Mouse (Mus musculus): ENCODE results near the gene Stradb. TPM values are rescaled to one million over a fixed set of nuclear protein-coding genes. Genes with fewer than 3 reads are reported as not detected.
A peak's percentile ranks its signal among the peaks of the same experiment; 100 is the strongest.

The Stradb gene
- total RNA-seq, 2 experiments from 2014 or later, result 130 to 145 TPM

DNA sequence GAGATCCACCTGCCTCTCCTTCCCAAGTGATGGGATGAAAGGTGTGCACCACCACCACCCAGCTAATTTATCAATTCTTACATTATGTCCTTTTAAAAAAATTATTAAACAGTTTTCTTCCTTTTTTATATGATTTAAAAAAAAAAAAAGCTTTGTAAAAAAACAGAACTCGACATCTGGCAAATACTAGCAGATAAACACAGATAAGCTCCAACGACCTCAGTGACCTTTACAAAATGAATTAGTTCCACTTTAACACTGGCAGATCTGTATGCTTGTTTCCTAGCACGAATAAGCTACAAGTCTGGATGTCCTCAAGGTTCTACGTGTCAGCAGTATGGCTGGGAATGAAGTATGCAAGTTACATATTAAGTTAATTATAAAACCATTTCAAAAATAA, 5.8 kb upstream of the Stradb start:
- H3K27ac ChIP-seq, result no peak overlapping the region
- no peak for DNase-seq
- no peak overlapping the region for H3K4me3 ChIP-seq
- no peak for TF ChIP-seq CTCF (IDR thresholded peaks at IDR 0.05)
- intact Hi-C loops (cut with DNase I), result no loop called here

DNA sequence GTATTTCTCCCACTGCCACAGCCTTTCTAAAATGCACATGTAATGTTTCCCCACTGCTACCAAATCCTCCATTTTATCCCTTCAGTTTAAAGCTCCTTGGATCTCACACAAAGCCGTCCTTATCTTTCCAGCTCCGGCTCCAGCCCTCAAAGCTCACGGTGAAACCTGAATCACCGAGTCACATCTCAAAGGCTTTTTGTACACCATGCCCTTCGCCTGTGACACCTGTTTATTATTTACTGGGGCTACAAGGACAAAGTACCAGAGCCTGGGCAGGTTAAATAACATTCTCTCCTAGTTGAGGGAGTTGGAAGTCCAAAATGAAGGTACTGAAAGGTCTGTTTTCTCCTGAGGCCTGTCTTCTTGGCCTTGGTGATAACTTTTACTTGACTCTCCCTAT, 3.3 kb upstream of the Stradb start:
- DNase-seq, result no peak
- H3K4me3 ChIP-seq, result no peak overlapping the region
- TF ChIP-seq CTCF (IDR thresholded peaks at IDR 0.05), result no peak
- peak overlapping the region; percentile 43; the same call in 1 of the 2 replicates for H3K27ac ChIP-seq
- intact Hi-C loops (cut with DNase I), result no loop called here

DNA sequence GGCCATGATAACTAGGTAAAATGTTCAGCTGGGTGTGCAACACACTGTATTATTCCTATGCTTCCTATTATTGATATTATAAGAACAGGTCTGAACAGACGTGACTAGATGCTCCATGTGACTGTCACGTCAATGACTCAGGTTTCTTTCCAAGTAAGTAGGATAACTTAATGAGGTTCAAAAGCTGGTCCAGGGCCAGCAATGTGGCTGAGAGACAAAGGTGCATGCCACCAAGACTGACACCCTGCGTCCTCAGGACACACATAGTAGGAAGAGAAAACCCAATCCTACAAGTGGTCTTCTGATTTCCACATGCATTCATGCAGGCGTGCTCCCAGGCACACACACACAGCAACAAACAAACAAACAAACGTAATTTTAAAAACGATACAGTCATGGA, 2.2 kb upstream of the Stradb start:
- no peak for TF ChIP-seq CTCF (IDR thresholded peaks at IDR 0.05)
- DNase-seq, result no peak
- peak overlapping the region; percentile 93 for H3K4me3 ChIP-seq
- H3K27ac ChIP-seq, result no peak overlapping the region
- intact Hi-C loops (cut with DNase I), result no loop called here

DNA sequence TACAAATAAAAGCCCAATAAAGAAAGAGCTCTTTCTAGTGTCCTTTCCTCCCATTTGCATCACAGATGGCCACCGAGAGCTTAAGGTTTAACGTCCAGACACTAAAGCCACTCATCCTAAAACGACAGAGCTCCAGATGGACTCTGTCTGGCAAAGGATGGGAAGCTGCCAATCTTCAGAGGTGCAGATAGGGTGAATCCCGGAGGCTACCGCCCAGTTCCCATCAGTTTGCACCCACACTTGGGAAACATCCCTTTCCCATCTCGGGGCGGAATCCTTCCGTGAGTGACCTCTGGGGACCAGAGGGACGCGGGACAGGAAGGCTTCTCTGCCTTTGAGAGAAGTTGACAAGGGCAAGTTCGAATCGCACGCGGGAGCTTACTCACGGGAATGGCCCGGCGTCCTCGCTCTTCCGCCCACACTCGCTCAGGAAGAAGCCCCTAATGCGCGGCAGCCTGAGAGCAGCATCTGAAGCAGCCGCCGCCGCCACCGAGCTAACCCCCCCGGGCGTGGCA, 414 bp upstream of the Stradb start:
- no peak for TF ChIP-seq CTCF (IDR thresholded peaks at IDR 0.05)
- intact Hi-C loops (cut with DNase I), result loop anchor here (1.0 kb wide), 1 partner anchor 15 kb away; no protein-coding TSS in a partner anchor
- no peak for DNase-seq
- Histone ChIP-seq H3K4me3 (peak overlapping the region; percentile 93), H3K27ac (peak overlapping the region; percentile 98)

DNA sequence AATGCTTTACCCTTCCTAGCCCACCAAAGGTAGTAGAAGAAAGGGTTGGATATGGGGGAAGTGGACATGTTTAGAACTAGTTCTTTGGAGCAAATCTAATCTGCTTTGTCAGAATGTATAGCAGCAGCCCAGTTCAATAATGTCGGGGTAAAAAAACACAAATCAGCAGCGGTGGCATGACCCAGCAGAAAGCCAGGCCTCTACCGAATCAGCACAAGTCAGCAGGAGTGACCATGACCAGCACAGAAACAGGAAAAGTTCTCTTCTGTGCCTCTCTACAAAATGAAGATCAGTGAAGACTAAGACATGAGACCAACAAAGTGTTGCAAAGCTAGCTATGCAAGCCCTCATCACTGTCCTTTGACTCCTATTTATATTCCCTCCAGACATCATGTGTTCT, 9.0 kb downstream of the Stradb start:
- Histone ChIP-seq H3K4me3 (no peak overlapping the region), H3K27ac (peak overlapping the region; percentile 81)
- intact Hi-C loops (cut with DNase I), result loop anchor here (5.0 kb wide), 1 partner anchor 65 kb away; no protein-coding TSS in a partner anchor
- no peak for TF ChIP-seq CTCF (IDR thresholded peaks at IDR 0.05)
- no peak for DNase-seq

DNA sequence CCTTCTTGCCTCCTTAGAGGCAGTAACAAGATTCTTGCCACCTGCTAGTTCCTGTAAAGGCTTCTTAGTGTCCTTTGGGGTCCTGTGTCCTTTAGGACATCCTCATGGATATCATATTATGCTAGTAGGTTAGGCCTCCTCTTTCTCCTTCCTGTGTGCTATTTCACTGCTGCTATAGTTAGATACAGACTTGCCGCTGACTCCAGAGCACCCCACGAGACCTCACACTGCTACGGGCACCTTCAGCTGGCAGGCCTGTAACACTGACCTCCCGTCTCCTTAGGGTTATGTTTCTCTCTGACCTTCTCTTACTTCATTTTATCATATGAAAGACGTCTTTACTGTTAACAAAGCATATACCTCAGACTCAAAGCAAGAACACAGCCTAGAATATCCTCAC, 11.3 kb downstream of the Stradb start:
- peak overlapping the region; percentile 81 for H3K27ac ChIP-seq
- peak; percentile 70 for DNase-seq
- no peak for TF ChIP-seq CTCF (IDR thresholded peaks at IDR 0.05)
- intact Hi-C loops (cut with DNase I), result loop anchor here (5.0 kb wide), 1 partner anchor 67 kb away; no protein-coding TSS in a partner anchor
- no peak overlapping the region for H3K4me3 ChIP-seq

DNA sequence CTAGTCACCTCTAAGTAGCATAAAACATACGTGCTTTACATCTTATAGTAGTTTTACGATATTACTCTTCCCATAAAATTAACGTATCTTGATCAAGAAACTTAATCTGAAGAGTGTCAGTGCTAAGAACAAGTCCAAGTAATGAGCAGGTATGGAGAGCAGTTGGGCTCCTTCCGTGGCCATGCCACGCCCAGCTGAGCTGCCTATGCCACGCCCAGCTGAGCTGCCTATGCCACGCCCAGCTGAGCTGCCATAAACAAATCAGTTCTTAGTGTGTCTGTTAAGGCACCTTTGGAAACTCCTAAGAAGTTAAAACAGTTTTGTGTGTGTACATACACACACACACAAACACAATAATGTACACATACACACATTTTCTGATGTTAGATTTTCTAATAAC, 19.8 kb downstream of the Stradb start:
- no peak for TF ChIP-seq CTCF (IDR thresholded peaks at IDR 0.05)
- intact Hi-C loops (cut with DNase I), result loop anchor here (2.0 kb wide), 1 partner anchor 222 kb away; no protein-coding TSS in a partner anchor
- DNase-seq, result no peak

DNA sequence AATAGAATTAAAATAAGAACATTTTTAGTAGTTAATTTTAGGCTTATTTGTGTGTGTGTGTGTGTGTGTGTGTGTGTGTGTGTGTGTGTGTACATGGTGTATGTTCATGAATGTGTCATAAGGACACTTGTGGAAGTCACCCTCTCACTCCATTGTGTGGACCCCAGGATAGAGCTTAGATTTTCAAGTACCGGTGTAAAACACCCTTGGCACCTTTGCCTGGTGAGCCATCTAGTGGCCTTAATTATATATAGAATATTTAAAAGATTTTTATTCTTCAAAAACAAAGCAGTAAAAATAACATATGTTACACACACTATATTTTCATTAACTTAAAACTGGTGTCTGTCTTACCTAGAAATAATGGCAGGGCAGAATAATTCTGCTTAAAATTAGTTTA, 20.4 kb downstream of the Stradb start:
- DNase-seq, result no peak
- TF ChIP-seq CTCF (IDR thresholded peaks at IDR 0.05), result peak; percentile 54
- intact Hi-C loops (cut with DNase I), result loop anchor here (2.0 kb wide), 1 partner anchor 223 kb away; no protein-coding TSS in a partner anchor
- Histone ChIP-seq H3K4me3 (no peak overlapping the region), H3K27ac (no peak overlapping the region)

More for the DNA sequence above, 19.8 kb downstream of the Stradb start:
- H3K27ac ChIP-seq, result no peak overlapping the region
- H3K4me3 ChIP-seq, result no peak overlapping the region

DNA sequence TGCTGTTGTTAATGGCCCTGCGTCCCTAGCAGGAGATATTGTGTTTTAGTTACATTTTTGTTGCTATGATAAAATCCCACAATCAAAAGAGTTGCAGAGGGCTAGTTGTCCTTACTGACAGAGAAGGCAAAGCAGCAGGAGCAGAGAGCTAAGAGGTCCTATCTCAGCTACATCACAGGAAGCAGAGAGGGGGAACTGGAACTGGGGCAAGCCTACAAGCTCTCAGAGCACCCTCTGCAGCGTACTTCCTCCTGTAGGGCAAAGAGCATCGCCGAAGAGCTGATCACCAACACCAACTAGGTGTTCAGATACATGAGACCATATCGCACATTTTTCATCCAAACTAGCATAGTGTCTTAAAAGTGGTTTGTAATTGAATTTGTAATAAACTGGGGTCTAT, 22.0 kb downstream of the Stradb start:
- H3K27ac ChIP-seq, result no peak overlapping the region
- H3K4me3 ChIP-seq, result no peak overlapping the region
- TF ChIP-seq CTCF (IDR thresholded peaks at IDR 0.05), result no peak
- no peak for DNase-seq
- intact Hi-C loops (cut with DNase I), result no loop called here

DNA sequence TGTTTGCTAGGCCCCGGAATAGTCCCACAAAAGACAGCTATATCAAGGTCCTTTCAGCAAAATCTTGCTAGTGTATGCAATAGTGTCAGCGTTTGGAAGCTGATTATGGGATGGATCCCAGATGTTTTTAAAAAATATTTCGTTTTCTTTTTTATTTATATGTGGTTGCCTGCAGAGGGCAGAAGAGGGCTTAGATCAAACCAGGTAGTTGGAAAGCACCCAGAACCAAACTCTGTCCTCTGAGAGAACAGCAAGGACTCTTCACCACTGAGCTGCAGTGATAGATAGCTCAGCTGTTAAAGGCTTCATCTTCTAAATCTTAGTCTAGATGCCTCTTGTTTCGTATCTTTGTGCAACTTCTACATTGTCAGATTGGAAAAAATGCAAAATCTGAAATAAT, 35.9 kb downstream of the Stradb start:
- DNase-seq, result no peak
- no peak overlapping the region for H3K27ac ChIP-seq
- H3K4me3 ChIP-seq, result no peak overlapping the region
- TF ChIP-seq CTCF (IDR thresholded peaks at IDR 0.05), result peak; percentile 33
- intact Hi-C loops (cut with DNase I), result no loop called here

DNA sequence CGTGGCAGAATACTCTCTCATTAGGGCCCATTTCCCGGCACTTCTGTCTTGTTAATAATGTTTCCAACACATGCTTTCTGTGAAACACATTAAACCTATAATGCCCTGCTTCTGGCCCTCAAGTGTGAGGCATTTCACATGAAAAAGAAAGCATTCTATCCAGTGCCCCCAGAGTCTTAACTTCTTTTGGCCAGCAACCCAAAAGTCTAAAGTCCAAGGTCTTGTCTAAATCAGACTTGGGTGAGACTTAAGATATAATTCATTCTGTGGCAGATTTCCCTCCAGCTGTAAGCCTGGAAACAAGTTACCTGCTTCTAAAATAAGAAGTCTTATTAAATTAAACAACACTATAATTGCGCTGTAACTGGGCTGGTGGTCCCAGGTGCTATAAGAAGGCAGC, 48.2 kb downstream of the Stradb start:
- no peak overlapping the region for H3K4me3 ChIP-seq
- no peak overlapping the region for H3K27ac ChIP-seq
- DNase-seq, result no peak
- no peak for TF ChIP-seq CTCF (IDR thresholded peaks at IDR 0.05)
- intact Hi-C loops (cut with DNase I), result no loop called here

DNA sequence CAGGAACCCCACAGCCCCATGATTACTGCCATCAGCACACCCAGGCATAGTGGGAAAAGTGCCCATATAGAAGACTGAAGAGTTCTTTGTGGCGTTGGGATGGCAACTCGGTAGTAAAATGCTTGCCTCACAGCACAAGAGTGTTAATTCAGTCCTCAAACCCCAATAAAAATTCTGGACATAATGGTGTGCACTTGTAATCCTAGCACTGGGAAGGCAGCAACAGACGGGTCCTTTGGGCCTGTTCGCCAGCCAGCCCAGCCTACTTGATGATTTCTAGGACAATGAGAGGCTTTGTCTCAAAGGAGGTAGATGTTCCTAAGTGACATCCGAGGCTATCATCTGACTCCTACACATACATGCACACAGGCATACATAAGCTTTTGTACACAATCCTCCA, 64.4 kb downstream of the Stradb start:
- Histone ChIP-seq H3K27ac (no peak overlapping the region), H3K4me3 (no peak overlapping the region)
- DNase-seq, result no peak
- intact Hi-C loops (cut with DNase I), result no loop called here
- TF ChIP-seq CTCF (IDR thresholded peaks at IDR 0.05), result no peak

Other genes starting within 250 kb of the Stradb start
- gene Casp8, start 178.1 kb upstream of the Stradb start, total RNA-seq (2021), result 1 to 10 TPM; 2.6 to 2.7 TPM
- gene Trak2, start 92 bp upstream of the Stradb start, total RNA-seq (2021), result 10 to 100 TPM; 72.9 to 83.5 TPM
- gene C2cd6, start 121.4 kb downstream of the Stradb start, total RNA-seq (2021), result not detected
- gene Tmem237, start 146.9 kb downstream of the Stradb start, total RNA-seq (2021), result 1 to 10 TPM; 3.5 to 4.1 TPM
- gene Mpp4, start 189.9 kb downstream of the Stradb start, total RNA-seq (2021), result under 1 TPM in 1 of 2 experiments, not detected in 1; 0.22 TPM

All from gastrocnemius, adult 2 months (tissue).